Mouse (Mus musculus) small intestine, adult 2 months (tissue): ENCODE measurements around the gene Sptbn4. TPM values are rescaled to one million over a fixed set of nuclear protein-coding genes. Genes with fewer than 3 reads are reported as not detected.
A peak's percentile ranks its signal among the peaks of the same experiment; 100 is the strongest.

Experiments
- H3K27ac ChIP-seq: fragments of 200-500 bp; 2 replicates; pipeline ENCODE4 v1.5.1; 2012; ENCODE audit warnings: low read depth, low read length, control low read depth, inconsistent platforms; ENCODE audit not compliant: insufficient read depth
- H3K27me3 ChIP-seq: fragments of 200-500 bp; 2 replicates; pipeline ENCODE4 v1.6.1; 2012; ENCODE audit warnings: mild to moderate bottlenecking, moderate library complexity, low read length, inconsistent platforms; ENCODE audit not compliant: control insufficient read depth, insufficient read depth
- H3K36me3 ChIP-seq: fragments of 200-500 bp; 2 replicates; pipeline ENCODE4 v1.6.1; 2012; ENCODE audit warnings: mild to moderate bottlenecking, low read length, control low read depth, inconsistent platforms; ENCODE audit not compliant: control insufficient read depth, insufficient read depth
- H3K4me1 ChIP-seq: fragments of 200-500 bp; 2 replicates; pipeline ENCODE4 v1.6.1; 2012; ENCODE audit warnings: low read length, inconsistent platforms, mixed read lengths; ENCODE audit not compliant: control insufficient read depth, insufficient read depth, insufficient read length
- H3K4me3 ChIP-seq: fragments of 200-500 bp; 2 replicates; pipeline ENCODE4 v1.5.1; 2012; ENCODE audit warnings: low read depth, mild to moderate bottlenecking, control low read depth, inconsistent platforms, low read length, moderate library complexity
- CTCF ChIP-seq: fragments of 200-500 bp; IDR thresholded peaks from 2 replicates; pipeline ENCODE4 v1.5.1; 2012; ENCODE audit warnings: low read depth, mild to moderate bottlenecking, control low read depth, inconsistent platforms, low read length, moderate library complexity, mixed read lengths; ENCODE audit not compliant: insufficient replicate concordance, insufficient read length; ENCODE audit errors: extremely low read depth
- POLR2A ChIP-seq: fragments of 200-500 bp; IDR thresholded peaks from 2 replicates; pipeline ENCODE4 v1.6.1; 2012; ENCODE audit warnings: low read depth, mild to moderate bottlenecking, control low read depth, inconsistent platforms, low read length, moderate library complexity
- WGBS: fragments of 180-500 bp; shearing (Covaris S2); methylation state at CpG from one replicate; pipeline ENCODE4 v1.1.7; 2018; 5-methylcytosine and 5-hydroxymethylcytosine counted together
- polyA plus RNA-seq: library from polyadenylated mRNA; depleted of rRNA; stranded (reverse); fragments of >200 nt; gene quantifications from 2 replicates; pipeline ENCODE4 v1.2.3, GENCODE M21; 2012

Sptbn4 gene
- polyA plus RNA-seq, 1 experiment, result 0.19 TPM

DNA sequence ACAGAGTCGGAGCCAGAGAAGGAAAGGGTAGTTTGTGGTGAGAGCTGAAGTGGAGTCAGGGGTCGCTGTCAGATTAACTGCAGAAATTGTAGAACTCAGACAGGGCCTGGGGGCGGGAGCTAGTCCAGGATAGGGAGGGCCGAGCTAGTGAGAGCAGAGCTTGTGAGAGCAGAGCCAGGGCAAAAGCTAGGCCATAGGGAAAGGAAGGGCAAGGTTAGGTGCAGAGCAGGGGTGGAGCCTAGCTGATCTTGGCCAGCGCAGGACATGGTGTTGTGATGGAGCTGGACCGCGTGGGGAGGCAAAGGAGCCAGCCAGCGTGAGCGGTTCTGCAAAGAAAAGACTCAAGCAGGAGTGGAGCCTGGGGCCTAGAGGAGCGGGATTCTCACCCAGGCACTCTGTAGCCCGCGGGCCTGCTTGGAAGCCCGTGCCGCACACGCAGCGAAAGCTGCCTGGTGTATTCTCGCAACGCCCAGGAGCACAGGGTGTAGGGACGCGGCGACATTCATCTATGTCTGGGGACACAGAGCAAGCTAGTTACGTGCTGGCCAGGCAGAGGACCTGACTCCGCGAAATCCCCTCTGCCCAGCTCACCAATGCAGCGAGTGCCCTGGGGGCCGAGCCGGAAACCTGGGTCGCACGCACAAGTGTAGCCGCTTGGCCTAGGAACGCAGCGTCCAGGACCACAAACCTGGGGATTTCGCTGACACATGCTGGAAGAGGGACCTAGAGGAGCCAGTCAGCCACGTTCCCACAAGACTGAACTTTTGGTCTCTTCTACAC lies 121.2 kb downstream of the Sptbn4 start:
- Histone ChIP-seq H3K36me3 (no peaks in the 10 kb centered on the region), H3K27me3 (peaks cover 10% of the 10 kb centered on the region), H3K4me3 (peak overlapping the region; percentile 29; the same call in 1 of the 2 replicates), H3K4me1 (peaks cover 21% of the 10 kb centered on the region), H3K27ac (no peak overlapping the region)
- 70% methylated on average over 34 of the region's 34 CpGs for WGBS
- no peak for TF ChIP-seq POLR2A
- no peak for TF ChIP-seq CTCF

DNA sequence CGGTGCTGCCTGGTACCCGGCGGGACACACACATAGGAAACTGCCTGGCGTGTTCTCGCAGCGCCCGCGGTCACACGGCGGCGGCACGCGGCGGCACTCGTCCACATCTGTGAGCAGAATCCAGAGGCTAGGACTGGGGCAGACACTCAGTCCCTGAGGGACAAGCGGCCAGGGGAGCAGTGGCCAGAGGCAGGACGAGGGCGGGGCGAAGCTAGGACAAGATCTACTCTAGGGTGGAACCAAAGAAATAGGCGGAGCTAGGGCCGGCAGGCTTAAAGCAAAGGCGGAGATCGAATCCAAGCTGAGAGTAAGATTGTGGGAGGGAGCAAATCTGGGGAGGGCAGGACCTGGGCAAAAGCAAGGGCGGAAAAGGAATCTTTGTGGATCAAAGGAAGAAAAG lies 121.8 kb downstream of the Sptbn4 start:
- no peaks in the 10 kb centered on the region for H3K36me3 ChIP-seq
- H3K27ac ChIP-seq, result no peak overlapping the region
- peaks cover 10% of the 10 kb centered on the region for H3K27me3 ChIP-seq
- WGBS, result 8% methylated on average over 24 of the region's 24 CpGs
- no peak for TF ChIP-seq CTCF
- no peak for TF ChIP-seq POLR2A
- peaks cover 17% of the 10 kb centered on the region for H3K4me1 ChIP-seq
- peak overlapping the region; percentile 29 for H3K4me3 ChIP-seq

DNA sequence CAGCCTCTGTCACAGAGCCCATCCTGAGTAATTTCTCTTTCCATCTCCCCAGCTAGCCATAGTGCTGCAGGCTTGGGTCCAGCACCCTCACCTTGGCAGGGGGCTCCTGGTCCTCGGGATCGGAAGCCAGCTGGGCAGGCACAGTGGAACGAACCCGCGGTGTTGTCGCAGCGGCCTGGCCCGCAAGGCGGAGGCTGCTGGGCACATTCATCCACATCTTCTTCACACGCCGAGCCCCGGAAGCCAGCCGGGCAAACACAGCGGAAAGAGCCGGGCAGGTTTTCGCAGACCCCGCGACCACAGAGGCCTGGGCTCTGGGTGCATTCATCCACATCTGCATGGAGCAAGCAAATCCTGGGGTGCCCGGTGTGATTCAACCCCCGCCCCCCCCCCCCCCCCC lies 122.6 kb downstream of the Sptbn4 start:
- no peak overlapping the region for H3K27ac ChIP-seq
- peaks cover 10% of the 10 kb centered on the region for H3K27me3 ChIP-seq
- no peaks in the 10 kb centered on the region for H3K36me3 ChIP-seq
- H3K4me3 ChIP-seq, result no peak overlapping the region
- peaks cover 17% of the 10 kb centered on the region for H3K4me1 ChIP-seq
- TF ChIP-seq CTCF (no peak), POLR2A (no peak)
- WGBS, result 57% methylated on average over 19 of the region's 20 CpGs

DNA sequence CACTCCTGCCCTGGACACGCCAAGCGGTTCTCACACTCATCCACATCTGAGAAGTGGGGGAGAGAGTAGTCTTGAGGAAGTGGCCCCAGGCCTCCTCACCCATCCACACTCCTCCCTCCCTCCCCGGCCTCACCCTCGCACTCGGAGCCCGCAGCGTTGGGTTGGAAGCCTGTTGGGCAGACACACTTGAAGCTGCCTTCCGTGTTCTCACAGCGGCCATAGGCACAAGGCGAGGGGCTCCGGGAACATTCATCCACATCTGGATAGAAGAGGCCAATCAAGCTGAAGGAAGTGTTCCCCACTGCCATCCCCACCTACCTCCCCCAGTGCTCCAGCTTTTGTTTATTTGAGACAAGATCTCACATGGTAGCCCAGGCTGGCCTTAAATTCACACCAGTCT lies 123.3 kb downstream of the Sptbn4 start:
- Histone ChIP-seq H3K4me1 (peaks cover 12% of the 10 kb centered on the region), H3K27me3 (peaks cover 10% of the 10 kb centered on the region), H3K4me3 (no peak overlapping the region), H3K27ac (no peak overlapping the region), H3K36me3 (no peaks in the 10 kb centered on the region)
- whole genome bisulfite sequencing, result 94% methylated on average over 11 of the region's 11 CpGs
- TF ChIP-seq CTCF, result no peak
- TF ChIP-seq POLR2A, result no peak

DNA sequence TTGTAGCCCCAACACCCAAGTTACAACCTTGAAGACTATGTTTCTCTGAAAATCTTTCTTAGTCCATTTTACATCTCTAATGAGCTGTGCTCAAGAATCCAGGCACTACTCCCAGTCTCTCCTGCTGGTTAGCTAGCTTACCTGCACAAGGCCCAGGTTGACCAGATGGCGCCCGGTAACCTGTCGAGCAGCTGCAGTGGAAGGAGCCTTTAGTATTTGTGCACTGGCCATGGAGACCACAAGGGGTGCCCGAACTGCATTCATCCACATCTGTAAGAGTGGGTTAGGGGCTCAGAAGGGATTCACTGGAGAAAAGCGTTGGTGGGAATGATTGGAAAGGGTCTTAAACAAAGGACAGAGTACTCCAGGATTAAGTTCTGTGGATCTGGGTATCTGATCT lies 124.5 kb downstream of the Sptbn4 start:
- TF ChIP-seq CTCF (no peak), POLR2A (no peak)
- H3K4me1 ChIP-seq, result peaks cover 8% of the 10 kb centered on the region
- H3K27me3 ChIP-seq, result peaks cover 10% of the 10 kb centered on the region
- WGBS, result 90% methylated on average over 5 of the region's 5 CpGs
- H3K27ac ChIP-seq, result no peak overlapping the region
- no peak overlapping the region for H3K4me3 ChIP-seq
- no peaks in the 10 kb centered on the region for H3K36me3 ChIP-seq

DNA sequence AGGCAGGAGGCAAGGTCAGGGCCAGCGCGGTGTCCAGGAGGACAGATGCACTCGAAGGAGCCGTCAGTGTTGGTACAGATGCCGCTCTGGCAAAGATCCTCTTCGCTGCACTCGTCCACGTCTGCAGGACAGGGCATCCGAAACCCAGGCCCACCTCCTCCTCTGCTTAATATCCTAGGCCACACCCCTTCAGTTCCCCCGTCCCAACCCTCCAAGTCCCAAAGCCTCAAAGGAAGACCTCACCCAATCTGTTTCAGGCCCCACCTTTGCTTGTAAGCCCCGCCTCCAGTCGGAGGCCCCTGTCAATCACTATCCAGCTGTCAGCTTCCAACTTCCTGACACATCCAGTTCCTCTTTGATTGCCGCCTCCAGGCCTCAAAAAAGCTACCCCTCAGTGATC lies 125.2 kb downstream of the Sptbn4 start:
- H3K4me3 ChIP-seq, result no peak overlapping the region; the same call in 1 of the 2 replicates
- peaks cover 10% of the 10 kb centered on the region for H3K27me3 ChIP-seq
- H3K4me1 ChIP-seq, result peaks cover 8% of the 10 kb centered on the region
- 42% methylated on average over 13 of the region's 13 CpGs for WGBS
- TF ChIP-seq POLR2A, result no peak
- no peak for TF ChIP-seq CTCF
- no peak overlapping the region for H3K27ac ChIP-seq
- H3K36me3 ChIP-seq, result no peaks in the 10 kb centered on the region

DNA sequence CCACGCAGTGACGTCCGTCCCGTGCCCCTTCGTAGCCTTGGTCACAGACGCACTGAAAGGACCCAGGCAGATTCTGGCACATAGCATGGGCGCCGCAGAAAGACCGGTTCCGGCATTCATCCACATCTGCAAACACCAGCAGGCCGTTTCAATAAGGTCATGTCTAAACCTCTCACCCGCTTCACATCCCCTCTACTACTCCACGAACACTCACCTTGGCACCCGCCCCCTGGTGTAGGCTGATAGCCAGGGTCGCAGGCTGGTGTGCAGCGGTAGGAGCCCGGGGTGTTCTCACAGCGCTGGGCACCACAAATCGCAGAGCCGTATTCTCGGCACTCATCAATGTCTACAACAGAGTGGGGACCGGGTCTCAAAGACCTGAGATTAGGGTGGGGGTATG lies 128.1 kb downstream of the Sptbn4 start:
- WGBS, result 87% methylated on average over 22 of the region's 22 CpGs
- no peak overlapping the region for H3K4me3 ChIP-seq
- H3K27me3 ChIP-seq, result peaks cover 3% of the 10 kb centered on the region; the same call in 1 of the 2 replicates

DNA sequence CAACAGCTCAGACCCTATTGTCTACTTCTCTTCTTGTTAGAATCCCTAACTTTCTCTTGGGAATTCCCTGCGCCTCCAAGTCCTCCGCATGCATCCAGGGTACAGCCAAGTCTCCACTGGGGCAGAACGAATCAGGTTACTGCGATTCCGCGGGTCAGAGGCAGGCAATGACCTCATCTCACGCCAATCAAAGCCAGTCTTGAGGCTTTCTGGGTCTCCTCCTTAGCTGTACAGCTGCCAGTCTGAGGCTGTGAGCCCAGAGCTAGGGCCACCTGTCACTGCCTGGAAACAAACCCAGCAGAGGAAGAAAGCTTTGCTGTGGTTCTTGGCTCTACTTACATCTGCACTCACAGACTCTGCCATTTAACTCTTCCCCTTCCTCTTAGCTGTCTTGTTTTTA lies 131.5 kb downstream of the Sptbn4 start:
- 54% methylated on average over 7 of the region's 7 CpGs for WGBS
- H3K27ac ChIP-seq, result no peak overlapping the region
- TF ChIP-seq CTCF, result no peak
- TF ChIP-seq POLR2A, result no peak
- H3K36me3 ChIP-seq, result no peaks in the 10 kb centered on the region
- no peaks in the 10 kb centered on the region for H3K4me1 ChIP-seq
- H3K4me3 ChIP-seq, result no peak overlapping the region
- H3K27me3 ChIP-seq, result no peaks in the 10 kb centered on the region

More for the DNA sequence above, 128.1 kb downstream of the Sptbn4 start:
- Histone ChIP-seq H3K27ac (no peak overlapping the region), H3K36me3 (no peaks in the 10 kb centered on the region), H3K4me1 (no peaks in the 10 kb centered on the region)
- no peak for TF ChIP-seq CTCF
- TF ChIP-seq POLR2A, result no peak
